In genomic region chr7:118128925-118129429, GRCm38 (mm10) we compare ENCODE assay signal across 8 mouse cellular contexts. TPM values are rescaled to one million over a fixed set of nuclear protein-coding genes. Genes with fewer than 3 reads are reported as not detected.
DNase-seq lines count a peak whose midpoint lies in the region; ATAC-seq and TF ChIP-seq lines count a peak whose summit lies in the region.

No protein-coding gene starts in this region.

- H3K4me3 ChIP-seq in neural tube, embryonic 11.5 days (ENCODE audit: low read depth, low read length) = peak overlapping the region; percentile 78
- H3K4me3 ChIP-seq in cerebellum, adult 2 months (replicated peaks; ENCODE audit: insufficient read depth, low read depth, low read length) = peak overlapping the region; percentile 80
- H3K4me3 ChIP-seq in forebrain, embryonic 15.5 days = peak overlapping the region; percentile 83
- peak overlapping the region; percentile 87 for H3K4me3 ChIP-seq in midbrain, embryonic 11.5 days (ENCODE audit: low read depth, low read length)

- peak; percentile 70 for ATAC-seq in neural tube, embryonic 11.5 days (ENCODE audit: insufficient read depth, low FRiP score, low TSS enrichment)
- peak; percentile 82 for ATAC-seq in forebrain, embryonic 15.5 days (replicated peaks)
- peak; percentile 70 for ATAC-seq in midbrain, embryonic 11.5 days (ENCODE audit: low FRiP score)

- H3K9ac ChIP-seq in neural tube, embryonic 11.5 days (ENCODE audit: low read length) = peak overlapping the region; percentile 84
- H3K9ac ChIP-seq in forebrain, embryonic 15.5 days (replicated peaks) = peak overlapping the region; percentile 85
- peak overlapping the region; percentile 93 for H3K9ac ChIP-seq in midbrain, embryonic 11.5 days (ENCODE audit: low read length)

- H3K4me1 ChIP-seq in neural tube, embryonic 11.5 days (ENCODE audit: control insufficient read depth, insufficient read depth, low read length) = peaks cover 12% of the 10 kb centered on the region
- H3K4me1 ChIP-seq in cerebellum, adult 2 months (ENCODE audit: control insufficient read depth, insufficient read depth, low read length) = no peaks in the 10 kb centered on the region; the same call in 1 of the 2 replicates
- peaks cover 30% of the 10 kb centered on the region for H3K4me1 ChIP-seq in forebrain, embryonic 15.5 days
- H3K4me1 ChIP-seq in midbrain, embryonic 11.5 days (ENCODE audit: control insufficient read depth, insufficient read depth, low read length) = peaks cover 26% of the 10 kb centered on the region

- peak overlapping the region; percentile 58 for H3K4me2 ChIP-seq in neural tube, embryonic 11.5 days (ENCODE audit: low read depth)
- H3K4me2 ChIP-seq in forebrain, embryonic 15.5 days (replicated peaks) = peak overlapping the region; percentile 72
- peak overlapping the region; percentile 75 for H3K4me2 ChIP-seq in midbrain, embryonic 11.5 days

- no peak for DNase-seq in neural tube, embryonic 11.5 days (ENCODE audit: low spot score)
- DNase-seq in neural tube, embryonic 10.5 days (ENCODE audit: extremely low spot score, low spot score) = no peak
- peak; percentile 48 to 56 for DNase-seq in cerebellum, adult 2 months
- peak; percentile 64 for DNase-seq in kidney, postnatal 14 days
- no peak for DNase-seq in midbrain, embryonic 11.5 days (ENCODE audit: low spot score, missing footprints)
- DNase-seq in c-Kit-positive CD71-positive TER-119-positive erythroid progenitor cells, embryonic 14.5 days (ENCODE audit: low spot score) = no peak
- no peak for DNase-seq in left cerebral cortex, postnatal 14 days (ENCODE audit: low spot score in 2 of 2)

- WGBS in neural tube, embryonic 11.5 days = 0% methylated on average over 21 of the region's 21 CpGs
- under 1% methylated on average over 21 of the region's 21 CpGs for WGBS in cerebellum, adult 2 months
- WGBS in forebrain, embryonic 15.5 days = 0% methylated on average over 21 of the region's 21 CpGs
- 0% methylated on average over 21 of the region's 21 CpGs for WGBS in midbrain, embryonic 11.5 days

- intact Hi-C loops in left cerebral cortex, postnatal 14 days (cut with DNase I) = no loop called here

- H3K9me3 ChIP-seq in neural tube, embryonic 11.5 days (ENCODE audit: control insufficient read depth, low read length) = no peaks in the 10 kb centered on the region
- H3K9me3 ChIP-seq in forebrain, embryonic 15.5 days = no peaks in the 10 kb centered on the region
- H3K9me3 ChIP-seq in midbrain, embryonic 11.5 days (ENCODE audit: control insufficient read depth, low read length) = no peaks in the 10 kb centered on the region

- H3K36me3 ChIP-seq in neural tube, embryonic 11.5 days (ENCODE audit: control insufficient read depth, insufficient read depth, low read length) = no peaks in the 10 kb centered on the region
- peaks cover 6% of the 10 kb centered on the region; the same call in 1 of the 2 replicates for H3K36me3 ChIP-seq in forebrain, embryonic 15.5 days
- peaks cover 2% of the 10 kb centered on the region; the same call in 1 of the 2 replicates for H3K36me3 ChIP-seq in midbrain, embryonic 11.5 days (ENCODE audit: control insufficient read depth, insufficient read depth, low read length)

- peak overlapping the region; percentile 72 for H3K27ac ChIP-seq in neural tube, embryonic 11.5 days (ENCODE audit: low read depth, low read length)
- H3K27ac ChIP-seq in cerebellum, adult 2 months (ENCODE audit: insufficient read depth, low read length) = peak overlapping the region; percentile 50
- H3K27ac ChIP-seq in forebrain, embryonic 15.5 days (replicated peaks) = peak overlapping the region; percentile 88
- peak overlapping the region; percentile 80 for H3K27ac ChIP-seq in midbrain, embryonic 11.5 days (ENCODE audit: low read depth, low read length)

- TF ChIP-seq CTCF in cerebellum, adult 2 months (IDR thresholded peaks at IDR 0.05; ENCODE audit: borderline replicate concordance, insufficient read depth, low read depth, low read length) = no peak

- H3K27me3 ChIP-seq in neural tube, embryonic 11.5 days (ENCODE audit: control insufficient read depth, insufficient read depth, low read length) = no peaks in the 10 kb centered on the region
- no peaks in the 10 kb centered on the region for H3K27me3 ChIP-seq in cerebellum, adult 2 months (ENCODE audit: control insufficient read depth, insufficient read depth, low read length)
- H3K27me3 ChIP-seq in forebrain, embryonic 15.5 days = no peaks in the 10 kb centered on the region
- no peaks in the 10 kb centered on the region for H3K27me3 ChIP-seq in midbrain, embryonic 11.5 days (ENCODE audit: control insufficient read depth, insufficient read depth, low read length)

- no peak for TF ChIP-seq POLR2A in cerebellum, adult 2 months (IDR thresholded peaks at IDR 0.05; ENCODE audit: borderline replicate concordance, insufficient read depth, low read length)

RNA-seq across cellular contexts. Expression of gene Arl6ip1, which starts 0.5 kb away (rescaled TPM):
- polyA plus RNA-seq in neural tube, embryonic 11.5 days (2014; fragmentation: Nextera tagmentation; extraction: Ambion mirVana) = 417 and 421 TPM in 2 replicates
- polyA plus RNA-seq in cerebellum, adult 2 months (2012; rRNA removed) = 280 and 281 TPM in 2 replicates
- polyA plus RNA-seq in forebrain, embryonic 15.5 days (2015; fragmentation: Nextera tagmentation; extraction: Ambion mirVana) = 592 and 601 TPM in 2 replicates
- polyA plus RNA-seq in midbrain, embryonic 11.5 days (2014; fragmentation: Nextera tagmentation; extraction: Ambion mirVana) = 494 and 501 TPM in 2 replicates
- 100 to 1,000 TPM; 239 to 272 TPM for total RNA-seq in left cerebral cortex, postnatal 14 days (2021)

RNA-seq across cellular contexts. Expression of gene Rps15a, which starts 13.0 kb away (rescaled TPM):
- polyA plus RNA-seq in neural tube, embryonic 11.5 days (2014; fragmentation: Nextera tagmentation; extraction: Ambion mirVana) = 596 and 656 TPM in 2 replicates
- polyA plus RNA-seq in cerebellum, adult 2 months (2012; rRNA removed) = 1,088 and 1,186 TPM in 2 replicates
- polyA plus RNA-seq in forebrain, embryonic 15.5 days (2015; fragmentation: Nextera tagmentation; extraction: Ambion mirVana) = 524 and 546 TPM in 2 replicates
- 586 and 691 TPM in 2 replicates for polyA plus RNA-seq in midbrain, embryonic 11.5 days (2014; fragmentation: Nextera tagmentation; extraction: Ambion mirVana)
- total RNA-seq in left cerebral cortex, postnatal 14 days (2021) = 100 to 1,000 TPM; 354 to 364 TPM

Comparison
In these comparisons a context has a peak if more than half of its experiments do, and no peak if none do; other contexts are left out.
1. DNase-seq: peak in cerebellum, adult 2 months (2 of 2) and kidney, postnatal 14 days (single experiment); none in neural tube, embryonic 11.5 days (single experiment), neural tube, embryonic 10.5 days (single experiment), midbrain, embryonic 11.5 days (single experiment), c-Kit-positive CD71-positive TER-119-positive erythroid progenitor cells, embryonic 14.5 days (single experiment) and left cerebral cortex, postnatal 14 days (0 of 2).
2. Peak in every context shown above with its lines, with median percentiles within 50 percentile points of each other: ATAC-seq, H3K27ac ChIP-seq, H3K4me2 ChIP-seq, H3K4me3 ChIP-seq and H3K9ac ChIP-seq.